Mouse (Mus musculus) forebrain, embryonic 10.5 days (tissue): ENCODE results near the gene Zfp3. TPM values are rescaled to one million over a fixed set of nuclear protein-coding genes. Genes with fewer than 3 reads are reported as not detected.
"Not testable (repeated sequence)": the region's sequence is repeated elsewhere in the genome, so short reads cannot be mapped to it uniquely, and the experiment has no call there.

Experiments
- DNase-seq: peaks from one replicate; pipeline ENCODE4 v3.0.0-alpha.2; 2017; ENCODE audit warnings: low spot score; ENCODE audit errors: extremely low spot score
- H3K27ac ChIP-seq: fragments of 300-500 bp; sonication (generic); 2 replicates; pipeline ENCODE4 v1.5.1; 2016; ENCODE audit warnings: mild to moderate bottlenecking
- H3K27me3 ChIP-seq: fragments of 300-500 bp; sonication (generic); 2 replicates; pipeline ENCODE4 v1.6.1; 2016; ENCODE audit warnings: mild to moderate bottlenecking; ENCODE audit not compliant: poor library complexity, severe bottlenecking
- H3K36me3 ChIP-seq: fragments of 300-500 bp; sonication (generic); replicated peaks from 2 replicates; pipeline ENCODE4 v1.6.1; 2016; ENCODE audit warnings: mild to moderate bottlenecking, moderate library complexity
- H3K4me1 ChIP-seq: fragments of 300-500 bp; sonication (generic); 2 replicates; pipeline ENCODE4 v1.6.1; 2016
- H3K4me3 ChIP-seq: fragments of 300-500 bp; sonication (generic); 2 replicates; pipeline ENCODE4 v1.5.1; 2016; ENCODE audit warnings: mild to moderate bottlenecking, moderate library complexity
- H3K9me3 ChIP-seq: fragments of 300-500 bp; sonication (generic); 2 replicates; pipeline ENCODE4 v1.6.1; 2016; ENCODE audit warnings: mild to moderate bottlenecking, moderate library complexity
- WGBS: fragments of 180-500 bp; shearing (Covaris S2); methylation state at CpG from one replicate; pipeline ENCODE4 v1.1.7; 2016; 5-methylcytosine and 5-hydroxymethylcytosine counted together
- polyA plus RNA-seq: library from polyadenylated mRNA; unstranded; fragments of >200 nt; fragmentation: Nextera tagmentation; extraction: Ambion mirVana; gene quantifications from 2 replicates; pipeline ENCODE4 v1.2.1, GENCODE M21; 2016

The Zfp3 gene
- polyA plus RNA-seq, 1 experiment from 2014 or later = 7.4 TPM

- Histone ChIP-seq H3K4me3 (no peak overlapping the region), H3K36me3 (peaks cover 12% of the 10 kb centered on the region), H3K27ac (no peak overlapping the region), H3K27me3 (peaks cover 6% of the 10 kb centered on the region; the same call in 1 of the 2 replicates), H3K9me3 (no peaks in the 10 kb centered on the region), H3K4me1 (peaks cover 22% of the 10 kb centered on the region)
- no peak for DNase-seq
- WGBS = 85% methylated on average over 16 of the region's 16 CpGs
Observed at GRCm38 (mm10) chr11:70765776-70766445, 1.9 kb downstream of the Zfp3 start.

GRCm38 (mm10) chr11:70770804-70771203 is 6.8 kb downstream of the Zfp3 start:
- Histone ChIP-seq H3K4me1 (0 out of 2 replicates have a peak, but pooled peaks cover 4% of the 10 kb centered on the region), H3K4me3 (no peak overlapping the region), H3K27me3 (no peaks in the 10 kb centered on the region), H3K36me3 (peaks cover 38% of the 10 kb centered on the region), H3K9me3 (no peaks in the 10 kb centered on the region), H3K27ac (no peak overlapping the region)
- no peak for DNase-seq
- WGBS = 98% methylated on average over 3 of the region's 3 CpGs

DNA sequence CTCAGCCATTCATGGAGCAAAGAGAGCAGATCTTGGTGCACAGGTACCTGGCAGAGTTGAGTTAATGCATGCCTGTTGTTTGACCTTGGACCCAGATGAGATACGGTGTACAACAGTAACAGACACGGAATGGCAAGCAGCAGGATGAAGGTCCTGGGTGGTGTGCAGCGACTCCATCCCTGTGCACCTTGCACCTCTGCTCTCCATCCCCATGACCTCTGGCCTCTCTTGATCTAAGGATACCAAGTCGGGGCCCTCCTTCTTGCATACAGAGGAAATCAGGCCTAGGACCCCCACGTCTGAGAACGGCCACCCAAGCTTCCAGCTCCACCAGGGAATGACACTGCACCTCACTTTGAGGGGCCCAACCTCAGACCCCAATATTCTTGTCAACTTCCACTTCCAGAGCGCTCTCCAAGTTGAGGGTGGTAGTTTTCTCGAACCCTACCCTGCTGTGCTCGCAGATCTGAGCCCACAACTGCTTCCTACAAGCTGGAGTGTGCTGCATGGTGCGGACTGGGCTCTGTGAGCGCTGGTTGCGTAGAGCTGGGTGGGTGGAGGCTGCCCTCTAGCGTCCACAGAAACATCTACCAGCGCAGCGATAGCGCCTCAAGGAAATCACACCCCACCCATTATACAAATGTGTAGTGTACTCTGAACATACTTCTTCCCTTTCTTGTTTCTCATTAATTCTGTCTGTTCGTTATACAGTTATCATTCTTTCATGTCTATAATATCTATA is 13.0 kb downstream of the Zfp3 start:
- peak overlapping the region; percentile 7; the same call in 1 of the 2 replicates for H3K4me3 ChIP-seq
- no peaks in the 10 kb centered on the region for H3K9me3 ChIP-seq
- H3K4me1 ChIP-seq = peaks cover 5% of the 10 kb centered on the region; the same call in 1 of the 2 replicates
- peaks cover 14% of the 10 kb centered on the region for H3K36me3 ChIP-seq
- WGBS = 30% methylated on average over 17 of the region's 17 CpGs
- H3K27me3 ChIP-seq = no peaks in the 10 kb centered on the region; the same call in 1 of the 2 replicates
- DNase-seq = peak; percentile 75
- H3K27ac ChIP-seq = 0 out of 2 replicates have a peak overlapping the region, but pooled peaks have one; percentile 20

- Histone ChIP-seq H3K36me3 (peaks cover 8% of the 10 kb centered on the region), H3K4me3 (no peak overlapping the region), H3K27ac (no peak overlapping the region), H3K4me1 (peaks cover 5% of the 10 kb centered on the region; the same call in 1 of the 2 replicates), H3K27me3 (no peaks in the 10 kb centered on the region; the same call in 1 of the 2 replicates), H3K9me3 (no peaks in the 10 kb centered on the region)
- 73% methylated on average over 6 of the region's 6 CpGs for WGBS
- no peak for DNase-seq
Observed at GRCm38 (mm10) chr11:70777634-70778033, 13.6 kb downstream of the Zfp3 start.

DNA sequence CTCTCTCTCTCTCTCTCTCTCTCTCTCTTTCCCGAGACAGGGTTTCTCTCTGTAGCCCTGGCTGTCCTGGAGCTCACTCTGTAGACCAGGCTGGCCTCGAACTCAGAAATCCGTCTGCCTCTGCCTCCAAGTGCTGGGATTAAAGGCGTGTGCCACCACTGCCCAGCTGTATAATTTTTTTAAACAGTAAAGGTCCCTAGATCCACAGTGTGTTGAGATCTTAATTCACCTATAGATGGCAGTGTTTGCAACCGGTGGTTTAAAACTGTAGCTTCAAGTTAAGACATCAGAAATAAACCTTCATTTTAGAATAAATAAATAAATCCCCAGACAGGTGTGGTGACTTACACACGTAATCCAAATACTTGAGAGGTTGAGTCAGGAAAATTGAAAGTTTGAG is 14.0 kb downstream of the Zfp3 start:
- H3K27ac ChIP-seq, H3K27me3 ChIP-seq, H3K36me3 ChIP-seq, DNase-seq, H3K4me3 ChIP-seq, H3K4me1 ChIP-seq, H3K9me3 ChIP-seq: not testable (repeated sequence)
- 34% methylated on average over 6 of the region's 6 CpGs for WGBS

- DNase-seq = no peak
- no peaks in the 10 kb centered on the region for H3K9me3 ChIP-seq
- no peaks in the 10 kb centered on the region for H3K36me3 ChIP-seq
- 69% methylated on average over 2 of the region's 2 CpGs for WGBS
- no peaks in the 10 kb centered on the region for H3K4me1 ChIP-seq
- no peak overlapping the region for H3K4me3 ChIP-seq
- H3K27me3 ChIP-seq = no peaks in the 10 kb centered on the region
- no peak overlapping the region for H3K27ac ChIP-seq
Observed at GRCm38 (mm10) chr11:70785908-70786307, 21.9 kb downstream of the Zfp3 start.

GRCm38 (mm10) chr11:70787052-70787451 is 23.0 kb downstream of the Zfp3 start:
- 81% methylated on average over 11 of the region's 11 CpGs for WGBS
- Histone ChIP-seq H3K4me3 (no peak overlapping the region), H3K4me1 (no peaks in the 10 kb centered on the region), H3K27ac (no peak overlapping the region), H3K9me3 (no peaks in the 10 kb centered on the region), H3K27me3 (no peaks in the 10 kb centered on the region), H3K36me3 (no peaks in the 10 kb centered on the region)
- no peak for DNase-seq

- DNase-seq = no peak
- H3K27ac ChIP-seq = no peak overlapping the region
- H3K9me3 ChIP-seq = no peaks in the 10 kb centered on the region
- no peak overlapping the region for H3K4me3 ChIP-seq
- 90% methylated on average over 10 of the region's 10 CpGs for WGBS
- no peaks in the 10 kb centered on the region for H3K4me1 ChIP-seq
- no peaks in the 10 kb centered on the region for H3K36me3 ChIP-seq
- no peaks in the 10 kb centered on the region for H3K27me3 ChIP-seq
Observed at GRCm38 (mm10) chr11:70788972-70789655, 25.1 kb downstream of the Zfp3 start.

DNA sequence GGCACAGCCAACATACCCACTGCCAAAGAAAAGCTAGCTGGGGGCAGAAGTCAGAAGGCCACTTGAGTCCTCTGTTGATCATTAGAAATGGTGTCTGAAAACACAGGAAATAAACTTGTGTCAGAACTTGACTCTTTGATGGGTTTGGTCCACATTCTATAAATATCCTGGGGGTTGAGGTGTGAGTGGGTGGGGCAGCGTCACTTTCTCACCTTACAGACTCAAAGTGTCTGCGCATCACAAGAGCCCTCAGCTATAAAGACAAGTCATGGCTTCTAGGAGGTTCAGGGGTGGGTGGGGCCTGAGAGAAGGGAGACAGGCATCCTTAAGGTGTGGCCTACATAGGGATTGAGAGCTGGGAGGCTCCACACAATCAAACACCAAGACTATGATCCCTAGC is 26.4 kb downstream of the Zfp3 start:
- no peaks in the 10 kb centered on the region for H3K9me3 ChIP-seq
- H3K27ac ChIP-seq = no peak overlapping the region
- WGBS = 88% methylated on average over 2 of the region's 2 CpGs
- no peak overlapping the region for H3K4me3 ChIP-seq
- no peak for DNase-seq
- H3K4me1 ChIP-seq = no peaks in the 10 kb centered on the region
- H3K36me3 ChIP-seq = no peaks in the 10 kb centered on the region
- no peaks in the 10 kb centered on the region for H3K27me3 ChIP-seq

DNA sequence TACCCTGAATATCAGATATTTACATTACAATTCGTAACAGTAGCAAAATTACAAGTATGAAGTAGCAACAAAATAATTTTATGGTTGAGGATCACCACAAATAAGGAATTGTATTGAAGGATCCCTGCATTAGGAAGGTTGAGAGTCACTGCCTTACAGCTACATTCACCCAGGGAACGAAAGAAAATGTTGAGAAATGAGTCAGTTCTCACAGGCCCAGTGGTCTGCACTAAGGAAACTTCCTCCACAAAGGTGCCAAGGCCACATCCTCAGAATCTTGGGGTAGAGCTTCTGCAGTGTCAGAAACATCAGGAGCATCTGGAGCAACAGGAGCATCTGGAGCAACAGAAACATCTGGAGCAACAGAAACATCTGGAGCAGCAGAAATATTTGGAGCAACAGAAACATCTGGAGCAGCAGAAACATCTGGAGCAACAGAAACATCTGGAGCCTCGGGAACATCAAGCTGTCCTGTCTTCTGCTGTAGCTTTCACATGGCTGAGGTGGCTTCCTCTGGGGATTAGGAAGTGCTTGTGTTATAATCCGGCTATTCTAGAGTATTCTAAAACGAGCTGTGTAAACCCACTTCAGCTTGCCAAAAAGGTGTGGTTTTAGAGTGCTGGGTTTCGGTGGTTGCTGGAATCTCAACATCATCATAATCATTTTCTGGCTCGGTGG is 27.0 kb downstream of the Zfp3 start:
- no peaks in the 10 kb centered on the region for H3K4me1 ChIP-seq
- no peaks in the 10 kb centered on the region for H3K27me3 ChIP-seq
- H3K27ac ChIP-seq = no peak overlapping the region
- WGBS = 77% methylated on average over 7 of the region's 7 CpGs
- no peaks in the 10 kb centered on the region for H3K36me3 ChIP-seq
- no peak for DNase-seq
- no peak overlapping the region for H3K4me3 ChIP-seq
- H3K9me3 ChIP-seq = no peaks in the 10 kb centered on the region

GRCm38 (mm10) chr11:70791676-70792075 is 27.7 kb downstream of the Zfp3 start:
- Histone ChIP-seq H3K36me3 (no peaks in the 10 kb centered on the region), H3K4me1 (no peaks in the 10 kb centered on the region), H3K27ac (no peak overlapping the region), H3K27me3 (no peaks in the 10 kb centered on the region), H3K4me3 (no peak overlapping the region), H3K9me3 (no peaks in the 10 kb centered on the region)
- WGBS = 87% methylated on average over 5 of the region's 5 CpGs
- DNase-seq = no peak

DNA sequence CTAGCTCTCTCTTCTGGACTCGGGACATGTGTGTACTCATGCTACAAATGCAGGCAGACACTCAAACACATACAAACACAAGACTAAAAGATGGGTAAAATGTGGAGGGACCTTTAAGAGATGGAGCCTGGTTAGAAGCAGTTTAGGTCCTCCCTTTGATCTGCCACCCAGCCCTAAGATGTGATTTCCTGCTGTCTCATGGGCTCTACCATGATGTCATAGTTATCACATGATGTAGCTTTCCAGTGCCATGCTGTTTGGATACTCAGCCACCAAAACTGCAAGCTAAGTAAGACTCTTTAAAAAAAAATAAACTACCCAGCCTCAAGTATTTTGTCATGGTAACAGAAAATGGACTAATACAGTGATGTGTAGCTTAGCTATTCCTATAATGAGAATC is 28.4 kb downstream of the Zfp3 start:
- WGBS = 97% methylated on average over 1 of the region's 1 CpGs
- no peak overlapping the region for H3K4me3 ChIP-seq
- H3K27ac ChIP-seq = no peak overlapping the region
- H3K4me1 ChIP-seq = no peaks in the 10 kb centered on the region
- no peaks in the 10 kb centered on the region for H3K36me3 ChIP-seq
- no peaks in the 10 kb centered on the region for H3K27me3 ChIP-seq
- no peaks in the 10 kb centered on the region for H3K9me3 ChIP-seq
- no peak for DNase-seq
